Mouse (Mus musculus): ENCODE results near the gene Ctdspl. TPM values are rescaled to one million over a fixed set of nuclear protein-coding genes. Genes with fewer than 3 reads are reported as not detected.

Gene Ctdspl
- polyA plus RNA-seq, 2 experiments = 2.3 to 3.6 TPM

DNA sequence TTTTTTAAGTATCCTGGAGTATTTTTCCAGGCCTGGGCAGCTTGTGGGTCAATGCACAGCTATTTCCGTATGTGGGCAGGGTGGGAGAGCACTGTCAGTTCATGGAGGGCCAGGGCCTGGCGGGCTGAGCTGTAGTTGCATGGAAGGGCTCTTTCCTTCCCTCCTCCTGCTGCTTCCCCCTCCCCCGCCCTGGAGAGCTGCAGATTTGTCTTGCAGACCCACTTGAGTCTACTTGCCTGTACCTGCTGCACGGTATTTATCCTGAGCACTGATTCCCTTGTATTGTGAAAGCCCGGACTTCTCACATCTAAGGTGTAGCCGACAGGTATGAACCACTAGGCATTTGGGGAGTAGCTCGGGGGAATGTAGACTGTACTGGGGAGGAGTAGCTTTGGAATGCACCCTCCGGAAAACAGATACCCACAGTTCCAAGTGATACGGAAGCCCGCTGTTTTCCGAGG is 49.0 kb downstream of the Ctdspl start:
- Histone ChIP-seq H3K4me3 (ENCODE audit: insufficient read depth in 1 of 2, low read depth in 2 of 2, low read length in 2 of 2) (no peak overlapping the region), H3K27ac (no peak overlapping the region), H3K4me1 (replicated peaks; ENCODE audit: control insufficient read depth in 2 of 2, insufficient read depth in 2 of 2, low read length in 1 of 2) (peaks cover 0 to 4% of the 10 kb centered on the region in 2 experiments; a peak in 1 of 4 replicates), H3K36me3 (replicated peaks; ENCODE audit: control insufficient read depth, insufficient read depth, low read depth) (no peaks in the 10 kb centered on the region), H3K27me3 (ENCODE audit: control insufficient read depth, insufficient read depth, low read length) (no peaks in the 10 kb centered on the region), H3K4me2 (ENCODE audit: low read depth) (no peak overlapping the region), H3K9ac (replicated peaks) (no peak overlapping the region), H3K9me3 (ENCODE audit: control insufficient read depth, low read length) (no peaks in the 10 kb centered on the region)
- TF ChIP-seq EP300 (IDR thresholded peaks at IDR 0.05; ENCODE audit: low read depth) (no peak), CTCF (IDR thresholded peaks at IDR 0.05; ENCODE audit: low read depth) (no peak)
- 66% methylated on average over 11 of the region's 11 CpGs for WGBS (ENCODE audit: insufficient replicate concordance)
- DNase-seq (ENCODE audit: low read depth in 3 of 3, low spot score in 3 of 3) = no peak
- ATAC-seq (ENCODE audit: insufficient read depth) = no peak

- 69% methylated on average over 9 of the region's 9 CpGs for WGBS (ENCODE audit: insufficient replicate concordance)
These were observed 49.5 kb downstream of the Ctdspl start for GRCm38 (mm10) chr9:118975758-118976157.

GRCm38 (mm10) chr9:118976561-118976960 is 50.3 kb downstream of the Ctdspl start:
- H3K4me3 ChIP-seq (ENCODE audit: insufficient read depth in 1 of 2, low read depth in 2 of 2, low read length in 2 of 2) = no peak overlapping the region
- TF ChIP-seq EP300 (IDR thresholded peaks at IDR 0.05; ENCODE audit: low read depth) = no peak
- TF ChIP-seq CTCF (IDR thresholded peaks at IDR 0.05; ENCODE audit: low read depth) = no peak
- no peaks in the 10 kb centered on the region for H3K9me3 ChIP-seq (ENCODE audit: control insufficient read depth, low read length)
- no peaks in the 10 kb centered on the region for H3K27me3 ChIP-seq (ENCODE audit: control insufficient read depth, insufficient read depth, low read length)
- H3K4me2 ChIP-seq (ENCODE audit: low read depth) = no peak overlapping the region
- DNase-seq (ENCODE audit: low read depth in 3 of 3, low spot score in 3 of 3) = no peak
- H3K4me1 ChIP-seq (replicated peaks; ENCODE audit: control insufficient read depth in 2 of 2, insufficient read depth in 2 of 2, low read length in 1 of 2) = peaks cover 0 to 5% of the 10 kb centered on the region in 2 experiments; a peak in 1 of 4 replicates
- no peak for ATAC-seq (ENCODE audit: insufficient read depth)
- H3K9ac ChIP-seq (replicated peaks) = no peak overlapping the region
- H3K27ac ChIP-seq = no peak overlapping the region
- H3K36me3 ChIP-seq (replicated peaks; ENCODE audit: control insufficient read depth, insufficient read depth, low read depth) = no peaks in the 10 kb centered on the region
- WGBS (ENCODE audit: insufficient replicate concordance) = 67% methylated on average over 7 of the region's 7 CpGs

More at GRCm38 (mm10) chr9:118975758-118976157, 49.5 kb downstream of the Ctdspl start:
- no peaks in the 10 kb centered on the region for H3K27me3 ChIP-seq (ENCODE audit: control insufficient read depth, insufficient read depth, low read length)
- ATAC-seq (ENCODE audit: insufficient read depth) = no peak
- no peak overlapping the region for H3K27ac ChIP-seq
- H3K4me1 ChIP-seq (replicated peaks; ENCODE audit: control insufficient read depth in 2 of 2, insufficient read depth in 2 of 2, low read length in 1 of 2) = peaks cover 0 to 5% of the 10 kb centered on the region in 2 experiments; a peak in 1 of 4 replicates
- H3K4me3 ChIP-seq (ENCODE audit: insufficient read depth in 1 of 2, low read depth in 2 of 2, low read length in 2 of 2) = no peak overlapping the region
- no peak overlapping the region for H3K4me2 ChIP-seq (ENCODE audit: low read depth)
- no peak overlapping the region for H3K9ac ChIP-seq (replicated peaks)
- no peaks in the 10 kb centered on the region for H3K9me3 ChIP-seq (ENCODE audit: control insufficient read depth, low read length)
- no peak for TF ChIP-seq CTCF (IDR thresholded peaks at IDR 0.05; ENCODE audit: low read depth)
- TF ChIP-seq EP300 (IDR thresholded peaks at IDR 0.05; ENCODE audit: low read depth) = no peak
- no peaks in the 10 kb centered on the region for H3K36me3 ChIP-seq (replicated peaks; ENCODE audit: control insufficient read depth, insufficient read depth, low read depth)
- no peak for DNase-seq (ENCODE audit: low read depth in 3 of 3, low spot score in 3 of 3)

GRCm38 (mm10) chr9:118977425-118977824 is 51.2 kb downstream of the Ctdspl start:
- Histone ChIP-seq H3K36me3 (replicated peaks; ENCODE audit: control insufficient read depth, insufficient read depth, low read depth) (no peaks in the 10 kb centered on the region), H3K4me3 (ENCODE audit: insufficient read depth in 1 of 2, low read depth in 2 of 2, low read length in 2 of 2) (no peak overlapping the region), H3K9ac (replicated peaks) (no peak overlapping the region), H3K4me1 (replicated peaks; ENCODE audit: control insufficient read depth in 2 of 2, insufficient read depth in 2 of 2, low read length in 1 of 2) (peaks cover 0 to 5% of the 10 kb centered on the region in 2 experiments; a peak in 1 of 4 replicates), H3K9me3 (ENCODE audit: control insufficient read depth, low read length) (no peaks in the 10 kb centered on the region), H3K27me3 (ENCODE audit: control insufficient read depth, insufficient read depth, low read length) (no peaks in the 10 kb centered on the region), H3K4me2 (ENCODE audit: low read depth) (no peak overlapping the region), H3K27ac (no peak overlapping the region)
- ATAC-seq (ENCODE audit: insufficient read depth) (no peak), DNase-seq (ENCODE audit: low read depth in 3 of 3, low spot score in 3 of 3) (no peak)
- TF ChIP-seq EP300 (IDR thresholded peaks at IDR 0.05; ENCODE audit: low read depth) = no peak
- TF ChIP-seq CTCF (IDR thresholded peaks at IDR 0.05; ENCODE audit: low read depth) = no peak
- WGBS (ENCODE audit: insufficient replicate concordance) = 88% methylated on average over 7 of the region's 7 CpGs

DNA sequence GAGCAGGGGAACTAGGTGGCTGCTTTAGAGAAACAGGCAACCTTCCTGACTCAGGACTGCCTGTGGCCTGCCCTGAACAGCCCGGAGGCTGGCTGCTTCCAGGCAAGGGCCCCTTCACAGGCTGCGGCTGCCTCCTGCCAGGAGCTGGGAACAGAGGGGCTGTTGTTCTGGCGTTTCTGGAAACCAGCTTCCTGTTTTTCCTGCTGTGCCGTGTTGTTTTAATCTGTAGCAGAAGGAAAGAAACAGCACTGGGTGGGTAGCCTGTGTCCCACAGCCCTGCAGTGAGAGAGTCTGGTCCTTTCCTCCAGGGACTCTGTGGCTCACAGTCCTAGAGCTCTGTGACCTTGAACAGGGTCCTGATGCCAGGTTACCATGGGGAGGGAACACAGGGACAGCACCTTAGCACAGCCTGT is 54.2 kb downstream of the Ctdspl start:
- no peak overlapping the region for H3K4me2 ChIP-seq (ENCODE audit: low read depth)
- no peak for DNase-seq (ENCODE audit: low read depth in 3 of 3, low spot score in 3 of 3)
- H3K4me1 ChIP-seq (replicated peaks; ENCODE audit: control insufficient read depth in 2 of 2, insufficient read depth in 2 of 2, low read length in 1 of 2) = peaks cover 0 to 9% of the 10 kb centered on the region in 2 experiments; a peak in 2 of 4 replicates
- TF ChIP-seq EP300 (IDR thresholded peaks at IDR 0.05; ENCODE audit: low read depth) = no peak
- no peak for TF ChIP-seq CTCF (IDR thresholded peaks at IDR 0.05; ENCODE audit: low read depth)
- no peaks in the 10 kb centered on the region for H3K27me3 ChIP-seq (ENCODE audit: control insufficient read depth, insufficient read depth, low read length)
- H3K36me3 ChIP-seq (replicated peaks; ENCODE audit: control insufficient read depth, insufficient read depth, low read depth) = no peaks in the 10 kb centered on the region
- no peaks in the 10 kb centered on the region for H3K9me3 ChIP-seq (ENCODE audit: control insufficient read depth, low read length)
- no peak for ATAC-seq (ENCODE audit: insufficient read depth)
- H3K4me3 ChIP-seq (ENCODE audit: insufficient read depth in 1 of 2, low read depth in 2 of 2, low read length in 2 of 2) = no peak overlapping the region
- no peak overlapping the region for H3K27ac ChIP-seq
- H3K9ac ChIP-seq (replicated peaks) = no peak overlapping the region
- WGBS (ENCODE audit: insufficient replicate concordance) = 44% methylated on average over 4 of the region's 4 CpGs
